Mouse (Mus musculus): ENCODE measurements around the gene Gprc5c.

The Gprc5c gene

GRCm38 (mm10) chr11:114850452-114851268 lies at the start of gene Gprc5c:
TSS of gene Gprc5c (plus strand) at chr11:114851152.
- peak; percentile 80 for DNase-seq

DNA sequence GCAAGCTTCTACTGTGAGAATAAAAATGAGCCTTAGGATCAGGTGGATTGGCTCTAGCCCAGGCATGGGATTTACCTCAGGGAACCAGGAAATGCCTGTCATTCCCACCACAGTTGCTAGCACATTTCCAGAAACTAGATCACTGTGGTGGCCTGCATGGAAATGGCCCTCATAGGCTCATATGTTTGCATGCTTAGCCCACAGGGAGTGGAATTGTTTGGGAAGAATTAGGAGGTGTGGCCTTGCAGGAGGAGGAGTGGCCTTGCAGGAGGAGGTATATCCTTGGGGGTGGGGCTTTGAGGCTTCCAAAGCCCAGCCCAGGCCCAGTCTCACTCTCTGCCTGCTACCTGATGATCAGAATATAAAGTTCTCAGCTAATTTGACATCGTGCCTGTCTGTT lies 49.0 kb upstream of the Gprc5c start:
- no peak for DNase-seq

- no peak for DNase-seq
These were observed 48.2 kb upstream of the Gprc5c start for GRCm38 (mm10) chr11:114802540-114803267.

GRCm38 (mm10) chr11:114803990-114804389 lies 47.0 kb upstream of the Gprc5c start:
- no peak for DNase-seq

- no peak for DNase-seq
These were observed 43.9 kb upstream of the Gprc5c start for GRCm38 (mm10) chr11:114807025-114807424.

- DNase-seq, result no peak
These were observed 43.1 kb upstream of the Gprc5c start for GRCm38 (mm10) chr11:114807686-114808427.

- DNase-seq, result no peak
These were observed 41.6 kb upstream of the Gprc5c start for GRCm38 (mm10) chr11:114809371-114809770.

GRCm38 (mm10) chr11:114810344-114810743 lies 40.6 kb upstream of the Gprc5c start:
- no peak for DNase-seq

- DNase-seq, result peak; percentile 97
These were observed 38.2 kb upstream of the Gprc5c start for GRCm38 (mm10) chr11:114812731-114813240.

GRCm38 (mm10) chr11:114814873-114815592 lies 35.9 kb upstream of the Gprc5c start:
- no peak for DNase-seq

DNA sequence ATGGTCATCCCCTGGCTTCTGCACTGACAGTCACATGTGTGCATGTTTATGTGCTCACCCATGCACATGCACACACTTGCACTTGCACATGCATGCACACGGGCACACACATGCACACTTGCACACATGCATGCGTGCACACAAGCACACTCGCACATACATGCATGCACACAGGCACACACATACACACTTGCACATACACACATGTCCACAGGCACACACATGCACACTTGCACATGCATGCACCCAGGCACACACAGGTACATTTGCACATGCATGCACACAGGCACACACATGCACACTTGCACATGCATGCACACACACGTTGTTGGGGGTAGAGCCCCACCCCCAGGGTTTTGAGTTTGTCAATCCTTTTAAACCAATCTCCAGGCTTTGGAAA lies 34.0 kb upstream of the Gprc5c start:
- DNase-seq, result no peak

GRCm38 (mm10) chr11:114818185-114818584 lies 32.8 kb upstream of the Gprc5c start:
- no peak for DNase-seq

DNA sequence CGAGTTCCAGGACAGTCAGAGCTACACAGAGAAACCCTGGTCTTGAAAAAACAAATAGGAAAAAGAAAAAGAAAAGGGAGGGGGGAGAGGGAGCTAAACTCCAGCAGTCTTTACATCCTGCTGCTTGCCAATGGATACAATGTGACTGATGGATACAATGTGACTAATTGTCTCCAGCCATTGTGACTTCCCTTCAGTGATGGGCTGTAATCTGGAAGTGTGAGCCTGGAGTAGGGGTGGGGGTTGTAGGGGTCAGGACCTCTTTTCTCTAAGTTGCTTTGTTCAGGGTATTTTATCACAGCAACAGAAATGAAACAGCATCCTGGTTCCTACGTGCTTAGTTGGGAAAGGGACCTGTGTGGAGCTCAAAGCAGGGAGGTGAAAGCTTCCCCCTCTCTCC lies 31.8 kb upstream of the Gprc5c start:
- DNase-seq, result no peak

- DNase-seq, result no peak
These were observed 30.5 kb upstream of the Gprc5c start for GRCm38 (mm10) chr11:114820444-114820843.

DNA sequence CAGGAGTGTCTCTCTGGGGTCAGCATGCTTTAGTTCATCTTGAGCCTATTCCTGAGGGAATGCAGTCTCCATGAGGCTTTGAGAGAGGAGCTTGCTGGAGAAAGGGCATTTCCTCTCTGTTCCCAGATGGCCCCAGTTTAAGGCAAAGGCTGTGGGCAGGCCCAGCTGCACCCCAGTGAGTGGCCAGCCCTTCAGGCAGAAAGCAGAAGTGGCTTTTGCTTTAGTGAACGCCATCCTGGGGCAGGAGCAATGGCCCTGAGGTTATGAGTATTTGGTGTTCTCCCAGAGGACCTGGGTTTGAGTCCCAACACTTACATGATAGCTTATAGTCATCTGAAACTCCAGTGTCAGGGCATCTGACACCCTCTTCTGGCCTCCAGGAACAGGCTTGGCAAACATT lies 29.6 kb upstream of the Gprc5c start:
- no peak for DNase-seq

DNA sequence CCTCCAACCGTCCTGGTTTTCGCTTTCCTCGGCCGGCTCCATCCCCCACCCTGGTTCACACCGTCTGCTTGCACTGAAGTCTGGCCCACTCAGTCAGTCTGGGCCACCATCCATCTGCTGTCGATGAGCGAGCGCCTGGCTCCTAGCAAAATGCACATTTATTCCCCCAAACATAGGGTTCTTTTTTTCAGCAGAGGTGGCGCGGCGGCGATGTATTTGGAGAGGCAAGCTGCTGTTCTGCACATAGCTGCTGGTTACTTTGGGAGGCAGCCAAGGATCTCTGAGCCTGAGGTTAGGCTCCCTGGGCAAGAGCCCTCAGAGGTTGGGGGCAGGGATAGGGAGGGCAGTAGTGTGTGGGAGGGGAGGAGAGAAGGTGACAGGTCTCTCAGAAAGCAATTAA lies 28.2 kb upstream of the Gprc5c start:
- DNase-seq, result peak; percentile 75

- peak; percentile 28 for DNase-seq
These were observed 27.7 kb upstream of the Gprc5c start for GRCm38 (mm10) chr11:114823199-114823725.

DNA sequence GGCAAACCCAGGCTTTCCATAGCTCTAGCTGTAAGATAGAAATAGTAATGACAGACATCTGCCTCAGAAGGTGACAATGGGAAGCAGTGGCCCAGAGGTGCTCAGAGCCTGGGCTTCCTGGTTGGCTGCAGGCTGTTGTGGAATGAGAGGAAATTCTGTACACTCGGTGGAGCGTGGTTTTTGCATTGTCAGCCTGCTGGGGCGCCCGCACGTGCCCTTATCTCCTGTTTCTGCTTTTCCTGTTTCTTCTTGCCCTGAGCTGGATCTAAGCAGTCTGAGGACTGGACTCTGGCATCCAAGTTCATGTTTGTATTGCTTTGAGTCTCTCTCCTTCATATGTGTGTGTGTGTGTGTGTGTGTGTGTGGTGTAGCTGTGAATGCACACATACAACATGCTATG lies 24.3 kb upstream of the Gprc5c start:
- DNase-seq, result peak; percentile 79

- DNase-seq, result peak; percentile 85
These were observed 21.2 kb upstream of the Gprc5c start for GRCm38 (mm10) chr11:114829499-114830432.

DNA sequence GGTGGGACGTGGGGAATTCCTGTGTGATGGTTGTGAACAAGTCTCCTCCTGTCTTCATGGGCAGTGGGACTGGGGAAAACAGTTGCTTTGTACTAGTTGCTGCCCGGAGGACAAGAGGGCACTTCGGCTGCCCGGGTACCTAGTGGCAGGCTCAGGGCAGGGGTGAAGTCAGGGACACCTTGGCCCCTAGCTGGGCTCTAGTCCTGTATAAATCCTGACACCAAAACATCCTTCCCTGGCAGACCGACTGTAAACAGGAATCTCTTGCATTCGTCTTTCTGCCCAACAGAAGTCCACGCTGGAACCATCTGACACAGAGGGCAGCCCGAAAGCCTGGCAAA lies 20.5 kb upstream of the Gprc5c start:
- DNase-seq, result no peak

DNA sequence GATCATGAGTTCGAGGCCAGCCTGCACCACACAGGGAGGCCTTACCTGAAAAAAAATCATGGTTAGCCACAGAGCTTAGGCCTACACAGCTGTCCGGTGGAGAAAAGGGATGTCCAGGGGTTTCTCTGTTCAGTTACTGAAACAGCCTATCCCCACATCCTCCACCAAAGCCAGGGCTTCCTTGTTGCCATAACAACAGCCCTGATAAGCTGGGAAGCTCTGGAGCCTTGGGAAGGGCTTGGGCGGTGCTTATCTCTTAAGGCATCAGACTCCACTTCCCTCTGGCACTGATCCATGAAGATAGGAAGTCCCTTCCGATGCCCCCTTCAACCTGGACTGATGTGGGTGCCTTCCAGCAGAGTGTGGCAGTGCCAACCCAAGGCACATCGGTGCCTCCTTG lies 17.8 kb upstream of the Gprc5c start:
- DNase-seq, result no peak
